Mouse (Mus musculus) embryonic facial prominence, embryonic 11.5 days (tissue): ENCODE data around the gene Asxl2. TPM values are rescaled to one million over a fixed set of nuclear protein-coding genes. Genes with fewer than 3 reads are reported as not detected.

Experiments
- ATAC-seq: fragments of 200-750 bp; cut with Nextera tagmentation; replicated peaks from 2 replicates; pipeline ENCODE4 v1.8.0; 2017; ENCODE audit warnings: low read depth; ENCODE audit not compliant: insufficient number of reproducible peaks, low FRiP score, low TSS enrichment
- DNase-seq: peaks from one replicate; pipeline ENCODE4 v3.0.0-alpha.2; 2015; ENCODE audit warnings: low spot score
- H3K27ac ChIP-seq: fragments of 300-500 bp; sonication (generic); replicated peaks from 2 replicates; pipeline ENCODE4 v1.5.1; 2014; ENCODE audit warnings: mild to moderate bottlenecking, low read depth, low read length, control low read depth
- H3K27me3 ChIP-seq: fragments of 300-500 bp; sonication (generic); 2 replicates; pipeline ENCODE4 v1.6.1; 2014; ENCODE audit warnings: mild to moderate bottlenecking, low read length, moderate library complexity, mixed read lengths; ENCODE audit not compliant: control insufficient read depth, insufficient read depth
- H3K36me3 ChIP-seq: fragments of 300-500 bp; sonication (generic); replicated peaks from 2 replicates; pipeline ENCODE4 v1.6.1; 2014; ENCODE audit warnings: low read depth, mild to moderate bottlenecking, low read length, moderate library complexity, mixed read lengths; ENCODE audit not compliant: control insufficient read depth, insufficient read depth
- H3K4me1 ChIP-seq: fragments of 300-500 bp; sonication (generic); 2 replicates; pipeline ENCODE4 v1.6.1; 2014; ENCODE audit warnings: low read length, mixed read lengths; ENCODE audit not compliant: control insufficient read depth, insufficient read depth
- H3K4me2 ChIP-seq: fragments of 300-500 bp; sonication (generic); 2 replicates; pipeline ENCODE4 v1.6.1; 2014; ENCODE audit warnings: low read depth, mild to moderate bottlenecking, control low read depth, low read length, moderate library complexity
- H3K4me3 ChIP-seq: fragments of 300-500 bp; sonication (generic); 2 replicates; pipeline ENCODE4 v1.5.1; 2014; ENCODE audit warnings: low read depth, low read length, control low read depth
- H3K9ac ChIP-seq: fragments of 300-500 bp; sonication (generic); replicated peaks from 2 replicates; pipeline ENCODE4 v1.6.1; 2014; ENCODE audit warnings: mild to moderate bottlenecking, control low read depth, low read length
- H3K9me3 ChIP-seq: fragments of 300-500 bp; sonication (generic); replicated peaks from 2 replicates; pipeline ENCODE4 v1.6.1; 2016; ENCODE audit warnings: mild to moderate bottlenecking, low read length, inconsistent platforms, mixed read lengths; ENCODE audit not compliant: control insufficient read depth
- whole genome bisulfite sequencing: fragments of 180-500 bp; shearing (Covaris S2); extraction: QIAGEN DNeasy Blood & Tissue Kit; methylation state at CpG from one replicate; pipeline ENCODE4 v1.1.7; 2014; 5-methylcytosine and 5-hydroxymethylcytosine counted together
- polyA plus RNA-seq: library from polyadenylated mRNA; unstranded; fragments of >200 nt; fragmentation: Nextera tagmentation; extraction: Ambion mirVana; gene quantifications from 2 replicates; pipeline ENCODE4 v1.2.1, GENCODE M21; 2014

Gene Asxl2
- polyA plus RNA-seq, 1 experiment from 2014 or later = 13.6 TPM

DNA sequence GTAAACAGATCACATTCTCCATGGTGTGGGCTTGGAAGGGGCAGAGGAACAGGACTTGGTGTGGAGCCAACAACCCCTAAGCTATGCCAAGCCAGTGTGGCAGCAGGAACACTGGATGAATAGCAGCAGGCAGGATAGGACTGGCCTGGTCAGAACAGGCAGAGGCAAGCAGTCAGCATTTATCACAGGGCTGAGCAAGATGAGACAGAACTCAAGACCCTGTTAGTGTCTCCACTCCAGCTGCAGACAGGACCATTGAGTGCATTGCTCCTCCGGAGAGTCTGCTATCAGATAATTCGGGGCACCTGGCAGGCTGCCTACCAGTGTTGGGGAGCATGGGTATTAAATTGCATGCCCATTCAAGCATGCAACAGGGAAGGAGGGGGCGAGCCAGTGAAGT lies 111.0 kb downstream of the Asxl2 start:
- H3K27ac ChIP-seq = no peak overlapping the region
- no peak for ATAC-seq
- whole genome bisulfite sequencing = 74% methylated on average over 3 of the region's 3 CpGs
- H3K4me1 ChIP-seq = no peaks in the 10 kb centered on the region
- H3K36me3 ChIP-seq = no peaks in the 10 kb centered on the region
- H3K9ac ChIP-seq = no peak overlapping the region
- DNase-seq = no peak
- H3K4me3 ChIP-seq = no peak overlapping the region
- no peaks in the 10 kb centered on the region for H3K27me3 ChIP-seq
- H3K9me3 ChIP-seq = no peaks in the 10 kb centered on the region
- no peak overlapping the region for H3K4me2 ChIP-seq

DNA sequence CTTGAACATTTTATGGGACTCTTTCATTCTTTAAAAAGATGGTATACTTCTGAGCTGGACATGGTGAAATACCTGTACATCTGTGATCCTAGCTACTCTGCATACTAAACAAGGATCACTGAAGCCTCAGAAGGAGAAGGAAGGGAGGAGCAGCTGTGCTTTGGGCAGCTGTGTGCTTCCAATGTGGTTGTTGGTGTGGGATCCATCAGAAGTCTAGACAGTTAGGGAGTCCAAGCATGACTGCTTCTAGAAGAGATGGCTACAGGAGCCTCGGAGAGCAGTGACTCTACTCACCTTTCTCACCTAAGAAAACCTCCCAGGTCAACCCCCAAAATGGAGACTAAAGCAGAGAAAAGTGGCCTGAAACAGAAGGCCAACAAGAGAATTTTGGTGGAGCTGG lies 111.4 kb downstream of the Asxl2 start:
- ATAC-seq = no peak
- H3K4me1 ChIP-seq = no peaks in the 10 kb centered on the region
- H3K4me2 ChIP-seq = no peak overlapping the region
- no peak overlapping the region for H3K4me3 ChIP-seq
- no peak overlapping the region for H3K27ac ChIP-seq
- no peak for DNase-seq
- H3K36me3 ChIP-seq = no peaks in the 10 kb centered on the region
- H3K27me3 ChIP-seq = no peaks in the 10 kb centered on the region
- 82% methylated on average over 1 of the region's 1 CpGs for WGBS
- H3K9me3 ChIP-seq = no peaks in the 10 kb centered on the region
- no peak overlapping the region for H3K9ac ChIP-seq

DNA sequence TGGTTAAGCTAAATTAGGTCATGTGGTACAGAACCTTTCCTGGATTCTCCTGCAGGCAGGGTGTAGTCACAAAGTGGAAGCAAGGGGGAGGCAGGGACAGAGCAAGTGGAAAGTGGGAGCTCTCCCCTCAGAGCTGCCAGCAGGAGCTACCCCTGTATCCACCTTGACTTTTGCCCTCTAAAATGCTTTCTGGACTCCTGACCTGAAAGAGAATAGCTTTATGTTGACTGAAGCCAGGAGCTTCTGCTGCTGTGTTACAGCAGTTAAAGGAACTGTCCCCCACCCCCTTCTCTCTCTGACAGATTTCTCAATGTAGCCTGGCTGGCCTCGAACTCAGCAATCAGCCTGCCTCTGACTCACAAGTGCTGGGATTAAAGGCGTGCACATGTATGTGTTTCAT lies 112.9 kb downstream of the Asxl2 start:
- Histone ChIP-seq H3K27me3 (no peaks in the 10 kb centered on the region), H3K9ac (no peak overlapping the region), H3K27ac (no peak overlapping the region), H3K9me3 (no peaks in the 10 kb centered on the region), H3K4me2 (no peak overlapping the region), H3K36me3 (no peaks in the 10 kb centered on the region), H3K4me1 (no peaks in the 10 kb centered on the region), H3K4me3 (no peak overlapping the region)
- WGBS = 82% methylated on average over 2 of the region's 2 CpGs
- DNase-seq (no peak), ATAC-seq (no peak)

DNA sequence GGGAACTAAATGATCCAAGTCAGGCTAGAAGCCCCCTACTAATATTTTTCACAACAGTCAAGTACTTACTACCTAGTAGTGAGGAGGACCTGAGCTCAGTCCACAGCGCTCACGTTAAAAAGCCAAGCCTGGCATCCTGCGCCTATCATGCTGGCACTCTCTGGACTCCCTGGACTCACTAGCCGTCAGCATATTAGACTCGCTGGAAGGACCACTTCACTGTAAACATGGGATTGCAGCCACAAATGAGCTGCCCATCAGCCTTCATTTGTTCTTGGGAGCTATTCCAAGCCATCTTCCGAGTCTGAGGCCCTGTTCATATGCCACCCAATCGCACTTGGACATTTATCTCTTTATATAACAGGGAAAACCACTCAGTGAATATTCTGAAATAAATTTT lies 114.2 kb downstream of the Asxl2 start:
- no peak overlapping the region for H3K4me2 ChIP-seq
- no peak overlapping the region for H3K27ac ChIP-seq
- ATAC-seq = no peak
- no peak for DNase-seq
- WGBS = 94% methylated on average over 7 of the region's 7 CpGs
- H3K4me1 ChIP-seq = no peaks in the 10 kb centered on the region
- H3K9ac ChIP-seq = no peak overlapping the region
- no peaks in the 10 kb centered on the region for H3K27me3 ChIP-seq
- H3K4me3 ChIP-seq = no peak overlapping the region
- H3K36me3 ChIP-seq = no peaks in the 10 kb centered on the region
- no peaks in the 10 kb centered on the region for H3K9me3 ChIP-seq

DNA sequence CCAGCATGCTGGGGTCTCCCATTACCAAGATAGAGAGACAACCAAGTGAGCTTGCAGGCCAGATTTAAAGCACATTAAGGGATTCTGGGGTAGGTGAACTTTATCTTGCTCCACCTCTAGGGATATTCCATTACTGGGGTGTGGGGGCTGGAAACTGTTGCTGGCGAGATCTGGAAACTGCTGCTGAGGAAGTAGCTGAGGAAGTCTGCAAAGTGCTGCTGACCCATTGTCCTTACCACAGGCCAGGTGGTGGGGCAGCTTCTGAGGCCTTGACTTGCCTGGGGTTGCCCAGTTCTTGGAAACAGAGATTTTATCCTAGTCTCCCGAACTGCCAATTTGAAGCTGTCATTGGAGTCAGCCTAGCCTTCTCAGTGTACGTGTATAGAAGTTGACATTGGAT lies 118.8 kb downstream of the Asxl2 start:
- no peak overlapping the region for H3K9ac ChIP-seq
- 57% methylated on average over 3 of the region's 3 CpGs for WGBS
- ATAC-seq (no peak), DNase-seq (no peak)
- H3K27me3 ChIP-seq = no peaks in the 10 kb centered on the region
- H3K4me3 ChIP-seq = no peak overlapping the region
- no peaks in the 10 kb centered on the region for H3K9me3 ChIP-seq
- no peaks in the 10 kb centered on the region for H3K36me3 ChIP-seq
- no peaks in the 10 kb centered on the region for H3K4me1 ChIP-seq
- no peak overlapping the region for H3K27ac ChIP-seq
- H3K4me2 ChIP-seq = no peak overlapping the region

DNA sequence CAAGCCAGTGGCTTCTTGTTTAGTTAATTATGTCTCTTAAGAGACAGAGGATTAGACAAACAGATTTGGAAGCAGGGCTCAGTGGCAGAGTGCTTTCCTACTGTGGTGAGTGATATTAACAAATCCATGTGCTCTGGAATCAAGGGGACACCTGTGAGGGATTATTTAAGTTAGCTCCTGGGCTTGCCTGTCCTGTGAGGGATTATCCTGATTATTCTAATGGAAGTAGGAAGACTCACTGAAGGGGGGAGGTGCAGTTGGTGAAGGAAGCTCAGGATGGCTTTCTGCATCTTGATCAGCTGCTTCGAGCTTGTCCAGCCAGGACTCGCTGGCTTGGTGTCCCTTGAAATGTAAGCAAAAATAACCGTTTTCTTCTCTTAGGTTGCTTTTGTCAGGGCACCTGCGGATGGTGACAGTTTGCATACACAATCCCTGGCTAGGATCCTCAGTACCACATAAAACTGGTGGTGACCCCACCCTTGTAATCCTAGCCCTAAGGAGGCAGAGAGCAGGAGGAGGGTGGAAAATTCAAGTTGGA lies 119.5 kb downstream of the Asxl2 start:
- 24% methylated on average over 4 of the region's 4 CpGs for WGBS
- no peak for DNase-seq
- Histone ChIP-seq H3K27me3 (no peaks in the 10 kb centered on the region), H3K9me3 (no peaks in the 10 kb centered on the region), H3K4me1 (no peaks in the 10 kb centered on the region), H3K4me2 (no peak overlapping the region), H3K27ac (no peak overlapping the region), H3K9ac (no peak overlapping the region), H3K4me3 (no peak overlapping the region), H3K36me3 (no peaks in the 10 kb centered on the region)
- ATAC-seq = no peak

DNA sequence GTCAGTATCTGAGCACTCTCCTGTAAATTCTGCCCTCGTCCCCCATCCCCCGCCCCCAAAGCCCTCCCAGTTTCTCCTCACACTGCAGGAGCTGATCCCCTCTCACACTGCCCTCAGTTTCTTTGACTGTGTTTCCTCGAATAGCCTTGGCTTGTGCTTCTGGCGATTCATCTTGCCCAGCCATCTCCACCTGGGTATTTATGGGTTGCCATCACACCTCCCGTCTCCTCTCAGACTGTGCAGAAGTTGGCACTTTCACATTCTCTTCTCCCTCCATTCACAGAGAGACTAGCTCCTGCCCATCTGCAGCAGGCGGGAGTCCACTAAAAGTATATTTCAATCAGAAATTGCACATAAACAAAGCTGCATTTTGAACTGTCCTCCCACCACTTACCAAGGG lies 120.1 kb downstream of the Asxl2 start:
- ATAC-seq (no peak), DNase-seq (no peak)
- Histone ChIP-seq H3K27me3 (no peaks in the 10 kb centered on the region), H3K4me3 (no peak overlapping the region), H3K9ac (no peak overlapping the region), H3K4me1 (no peaks in the 10 kb centered on the region), H3K27ac (no peak overlapping the region), H3K36me3 (no peaks in the 10 kb centered on the region), H3K9me3 (no peaks in the 10 kb centered on the region), H3K4me2 (no peak overlapping the region)
- 34% methylated on average over 6 of the region's 6 CpGs for WGBS

DNA sequence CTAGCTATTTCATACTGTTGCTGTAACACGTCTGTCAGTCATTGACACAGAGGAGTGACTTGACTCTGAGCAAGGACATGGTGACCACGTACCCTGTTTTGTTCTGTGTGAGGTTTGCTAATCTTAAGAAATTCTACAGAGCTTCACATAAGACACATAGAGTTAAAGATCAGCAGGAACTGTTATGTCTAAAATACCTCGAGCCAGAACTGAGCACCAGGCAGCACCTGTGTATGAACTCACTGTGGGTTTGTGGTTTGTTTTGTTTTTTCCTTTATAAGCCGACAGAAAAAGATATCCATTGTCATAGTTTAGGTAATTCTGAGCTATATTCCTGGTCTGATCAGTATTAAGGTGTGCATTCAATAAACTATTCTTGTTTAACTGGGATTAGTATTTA lies 120.8 kb downstream of the Asxl2 start:
- H3K36me3 ChIP-seq = no peaks in the 10 kb centered on the region
- WGBS = 46% methylated on average over 4 of the region's 4 CpGs
- no peaks in the 10 kb centered on the region for H3K4me1 ChIP-seq
- no peak overlapping the region for H3K9ac ChIP-seq
- H3K27me3 ChIP-seq = no peaks in the 10 kb centered on the region
- no peak overlapping the region for H3K4me2 ChIP-seq
- H3K27ac ChIP-seq = no peak overlapping the region
- no peaks in the 10 kb centered on the region for H3K9me3 ChIP-seq
- no peak overlapping the region for H3K4me3 ChIP-seq
- ATAC-seq (no peak), DNase-seq (no peak)
